11 mouse cellular contexts compared by ENCODE assay signal in the genomic region with DNA sequence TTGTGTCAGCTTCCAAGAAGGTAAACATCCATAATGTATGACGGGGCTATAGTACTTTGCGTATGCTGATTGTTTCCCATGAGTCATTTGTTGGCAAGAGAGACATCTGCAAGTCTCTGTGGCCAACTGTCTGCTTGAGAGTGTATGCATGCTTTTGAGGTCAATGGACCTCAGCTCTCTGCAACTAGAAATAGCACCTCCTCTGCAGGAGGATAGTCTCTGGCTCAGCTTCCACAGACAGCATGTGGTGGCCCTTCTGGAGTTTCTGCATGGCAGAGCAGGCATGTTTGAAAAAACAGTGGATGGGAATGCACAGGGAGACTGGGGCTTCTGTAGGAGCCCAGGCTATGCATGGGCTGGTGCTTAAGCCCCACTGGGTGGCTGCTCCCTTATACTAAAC. TPM values are rescaled to one million over a fixed set of nuclear protein-coding genes. Genes with fewer than 3 reads are reported as not detected.
DNase-seq lines count a peak whose midpoint lies in the region.
"Had no signal": no experiment of that assay in that cellular context is flagged by ENCODE, and none has a peak within 500 bp of the region (broad histone marks: within the 10 kb centered on the region; RNA-seq: fewer than 3 reads in every experiment).

No protein-coding gene starts in this region.

- peak; percentile 53 for DNase-seq in right cerebral cortex, adult 18-20 months
- DNase-seq in right cerebral cortex, postnatal 4 days: no peak
- peak; percentile 26 to 47 for DNase-seq in cerebellum, postnatal 14 days
- DNase-seq in layer of hippocampus, adult 8-10 months (ENCODE audit: low spot score in 2 of 2): peak; percentile 64 to 71
- DNase-seq in spleen, postnatal 36 days (ENCODE audit: low spot score in 2 of 2): no peak
- no peak for DNase-seq in spleen, adult 18-20 months
- DNase-seq in embryo, embryonic 10 days (ENCODE audit: low spot score): no peak
- DNase-seq: adrenal gland, postnatal 10 days; heart, postnatal 4 days; kidney, adult 11 months; thymus, postnatal 4 days had no signal

RNA-seq across cellular contexts. Expression of gene Prokr2, which starts 7.8 kb away (rescaled TPM):
- total RNA-seq in layer of hippocampus, adult 8-10 months (2022): 1 to 10 TPM; 3.3 to 5.0 (median 3.7) TPM
- total RNA-seq: adrenal gland, postnatal 10 days had no signal

Comparison
In these comparisons a context has a peak if more than half of its experiments do, and no peak if none do; other contexts are left out.
1. DNase-seq: peak in right cerebral cortex, adult 18-20 months (single experiment), cerebellum, postnatal 14 days (2 of 2) and layer of hippocampus, adult 8-10 months (2 of 2); none in right cerebral cortex, postnatal 4 days (single experiment), spleen, postnatal 36 days (0 of 2), spleen, adult 18-20 months (0 of 2) and embryo, embryonic 10 days (single experiment).